Mouse (Mus musculus) urinary bladder, adult 2 months (tissue): ENCODE measurements around the gene Defa28. TPM values are rescaled to one million over a fixed set of nuclear protein-coding genes. Genes with fewer than 3 reads are reported as not detected.
"Not testable (repeated sequence)": the region's sequence is repeated elsewhere in the genome, so short reads cannot be mapped to it uniquely, and the experiment has no call there.

Source experiments
- DNase-seq: peaks from one replicate; pipeline ENCODE4 v3.0.0; 2022; ENCODE audit warnings: low spot score
- polyA plus RNA-seq: library from polyadenylated mRNA; depleted of rRNA; stranded (reverse); fragments of >200 nt; gene quantifications from 2 replicates; pipeline ENCODE4 v1.2.3, GENCODE M21; 2012; rRNA removed

The Defa28 gene
- polyA plus RNA-seq: not detected in 2 replicates

- not testable (repeated sequence) for DNase-seq
These were observed at the start of gene Defa28 for GRCm38 (mm10) chr8:21582706-21583105. Gene Defa28, plus strand, starts transcription at chr8:21583006.

GRCm38 (mm10) chr8:21565086-21565485, 17.7 kb upstream of the Defa28 start, which contains the start of gene Defa37:
Gene Defa37, plus strand, starts transcription at chr8:21565386.
- DNase-seq: not testable (repeated sequence)

- not testable (repeated sequence) for DNase-seq
These were observed 11.6 kb downstream of the Defa28 start, which contains the start of gene Gm7861 for GRCm38 (mm10) chr8:21594408-21594807. Gene Gm7861, minus strand, starts transcription at chr8:21594508.

GRCm38 (mm10) chr8:21617883-21618282, 35.1 kb downstream of the Defa28 start, which contains the start of gene Defa26:
Gene Defa26, plus strand, starts transcription at chr8:21618183.
- not testable (repeated sequence) for DNase-seq

Other genes with a start within 250 kb of the Defa28 start
- not detected in 2 replicates for gene Defa2, start 204.5 kb upstream of the Defa28 start, polyA plus RNA-seq
- gene Defa33, start 191.2 kb upstream of the Defa28 start, polyA plus RNA-seq: not detected in 2 replicates
- not detected in 2 replicates for gene Defa36, start 155.6 kb upstream of the Defa28 start, polyA plus RNA-seq
- not detected in 2 replicates for gene Gm7849, start 126.4 kb upstream of the Defa28 start, polyA plus RNA-seq
- not detected in 2 replicates for gene Defa20, start 73.7 kb upstream of the Defa28 start, polyA plus RNA-seq
- not detected in 2 replicates for gene Defa32, start 54.0 kb upstream of the Defa28 start, polyA plus RNA-seq
- gene Defa37, start 17.6 kb upstream of the Defa28 start, polyA plus RNA-seq: not detected in 2 replicates
- gene Gm7861, start 11.5 kb downstream of the Defa28 start, polyA plus RNA-seq: not detected in 2 replicates
- gene Defa26, start 35.2 kb downstream of the Defa28 start, polyA plus RNA-seq: not detected in 2 replicates
- not detected in 2 replicates for gene Defa17, start 72.8 kb downstream of the Defa28 start, polyA plus RNA-seq
- not detected in 2 replicates for gene Defa34, start 82.8 kb downstream of the Defa28 start, polyA plus RNA-seq
- not detected in 2 replicates for gene AY761184, start 120.6 kb downstream of the Defa28 start, polyA plus RNA-seq
- not detected in 2 replicates for gene Defa24, start 151.5 kb downstream of the Defa28 start, polyA plus RNA-seq
- 0.48 TPM in 1 of 2 replicates, not detected in the other for gene Defb50, start 240.5 kb downstream of the Defa28 start, polyA plus RNA-seq